Mouse (Mus musculus) midbrain, embryonic 15.5 days (tissue): Measurements from ENCODE around the gene Gng13. TPM values are rescaled to one million over a fixed set of nuclear protein-coding genes. Genes with fewer than 3 reads are reported as not detected.

Experiments used
- ATAC-seq: fragments of 200-750 bp; cut with Nextera tagmentation; replicated peaks from 2 replicates; pipeline ENCODE4 v1.8.0; 2017; ENCODE audit warnings: moderate TSS enrichment
- H3K27ac ChIP-seq: fragments of 300-500 bp; sonication (generic); 2 replicates; pipeline ENCODE4 v1.5.1; 2015; ENCODE audit warnings: mild to moderate bottlenecking, inconsistent platforms
- H3K27me3 ChIP-seq: fragments of 300-500 bp; sonication (generic); replicated peaks from 2 replicates; pipeline ENCODE4 v1.6.1; 2015; ENCODE audit warnings: inconsistent platforms
- H3K36me3 ChIP-seq: fragments of 300-500 bp; sonication (generic); replicated peaks from 2 replicates; pipeline ENCODE4 v1.6.1; 2015; ENCODE audit warnings: inconsistent platforms
- H3K4me1 ChIP-seq: fragments of 300-500 bp; sonication (generic); 2 replicates; pipeline ENCODE4 v1.6.1; 2015; ENCODE audit warnings: inconsistent platforms
- H3K4me2 ChIP-seq: fragments of 300-500 bp; sonication (generic); 2 replicates; pipeline ENCODE4 v1.6.1; 2015; ENCODE audit warnings: inconsistent platforms, mild to moderate bottlenecking, moderate library complexity
- H3K4me3 ChIP-seq: fragments of 300-500 bp; sonication (generic); 2 replicates; pipeline ENCODE4 v1.5.1; 2015; ENCODE audit warnings: mild to moderate bottlenecking, inconsistent platforms
- H3K9ac ChIP-seq: fragments of 300-500 bp; sonication (generic); 2 replicates; pipeline ENCODE4 v1.6.1; 2015; ENCODE audit warnings: mild to moderate bottlenecking, inconsistent platforms
- H3K9me3 ChIP-seq: fragments of 300-500 bp; sonication (generic); 2 replicates; pipeline ENCODE4 v1.6.1; 2016; ENCODE audit warnings: inconsistent platforms
- WGBS: fragments of 180-500 bp; shearing (Covaris S2); methylation state at CpG from one replicate; pipeline ENCODE4 v1.1.7; 2015; ENCODE audit warnings: mixed read lengths; 5-methylcytosine and 5-hydroxymethylcytosine counted together
- polyA plus RNA-seq: library from polyadenylated mRNA; unstranded; fragments of >200 nt; fragmentation: Nextera tagmentation; extraction: Ambion mirVana; gene quantifications from 2 replicates; pipeline ENCODE4 v1.2.1, GENCODE M21; 2015

The Gng13 gene
- polyA plus RNA-seq, 1 experiment from 2014 or later = 3.5 TPM

- Histone ChIP-seq H3K27ac (no peak overlapping the region), H3K9me3 (no peaks in the 10 kb centered on the region), H3K4me1 (no peaks in the 10 kb centered on the region), H3K36me3 (no peaks in the 10 kb centered on the region), H3K27me3 (peaks cover 4% of the 10 kb centered on the region), H3K9ac (no peak overlapping the region), H3K4me3 (no peak overlapping the region), H3K4me2 (no peak overlapping the region)
- no peak for ATAC-seq
- 78% methylated on average over 4 of the region's 4 CpGs for WGBS
Measured at GRCm38 (mm10) chr17:25711136-25711535, 5.8 kb upstream of the Gng13 start.

DNA sequence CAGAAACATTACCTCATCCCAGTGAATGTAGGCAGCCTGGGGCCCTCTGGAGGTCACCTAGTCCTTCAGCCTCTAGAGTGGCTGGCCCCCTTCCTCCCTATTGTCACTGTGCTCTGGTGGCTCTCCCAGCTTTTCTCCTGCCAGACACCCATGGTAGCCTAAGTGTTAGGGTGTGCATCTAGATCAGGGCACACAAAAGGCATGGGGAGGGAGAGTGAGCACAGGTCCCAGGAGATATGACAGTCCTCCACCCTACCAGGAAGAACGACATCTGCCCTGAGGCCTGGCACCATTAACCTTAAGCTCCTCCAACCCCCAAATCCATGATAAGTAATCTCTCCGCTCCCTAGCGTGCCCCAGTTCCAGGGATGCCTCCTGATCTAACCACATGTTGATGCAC, 1.3 kb upstream of the Gng13 start:
- 54% methylated on average over 3 of the region's 3 CpGs for WGBS
- no peaks in the 10 kb centered on the region for H3K36me3 ChIP-seq
- no peak overlapping the region for H3K9ac ChIP-seq
- H3K27ac ChIP-seq = no peak overlapping the region
- H3K4me3 ChIP-seq = no peak overlapping the region
- H3K4me2 ChIP-seq = no peak overlapping the region
- ATAC-seq = no peak
- H3K27me3 ChIP-seq = peaks cover 27% of the 10 kb centered on the region
- no peaks in the 10 kb centered on the region for H3K9me3 ChIP-seq
- H3K4me1 ChIP-seq = peaks cover 7% of the 10 kb centered on the region

GRCm38 (mm10) chr17:25716130-25716529, 841 bp upstream of the Gng13 start:
- no peak overlapping the region for H3K4me2 ChIP-seq

GRCm38 (mm10) chr17:25717691-25718090, 720 bp downstream of the Gng13 start:
- peak overlapping the region; percentile 42 for H3K4me3 ChIP-seq
- no peak overlapping the region for H3K27ac ChIP-seq
- WGBS = 8% methylated on average over 6 of the region's 6 CpGs
- peaks cover 27% of the 10 kb centered on the region for H3K27me3 ChIP-seq
- no peak for ATAC-seq
- peak overlapping the region; percentile 88 for H3K4me2 ChIP-seq
- no peaks in the 10 kb centered on the region for H3K9me3 ChIP-seq
- H3K36me3 ChIP-seq = no peaks in the 10 kb centered on the region
- H3K4me1 ChIP-seq = peaks cover 7% of the 10 kb centered on the region
- H3K9ac ChIP-seq = peak overlapping the region; percentile 51

More at GRCm38 (mm10) chr17:25716130-25716529, 841 bp upstream of the Gng13 start:
- H3K4me1 ChIP-seq = peaks cover 7% of the 10 kb centered on the region
- 6% methylated on average over 6 of the region's 6 CpGs for WGBS
- H3K36me3 ChIP-seq = no peaks in the 10 kb centered on the region
- H3K27me3 ChIP-seq = peaks cover 27% of the 10 kb centered on the region
- H3K9me3 ChIP-seq = no peaks in the 10 kb centered on the region
- H3K4me3 ChIP-seq = no peak overlapping the region
- H3K9ac ChIP-seq = no peak overlapping the region
- ATAC-seq = no peak
- no peak overlapping the region for H3K27ac ChIP-seq

DNA sequence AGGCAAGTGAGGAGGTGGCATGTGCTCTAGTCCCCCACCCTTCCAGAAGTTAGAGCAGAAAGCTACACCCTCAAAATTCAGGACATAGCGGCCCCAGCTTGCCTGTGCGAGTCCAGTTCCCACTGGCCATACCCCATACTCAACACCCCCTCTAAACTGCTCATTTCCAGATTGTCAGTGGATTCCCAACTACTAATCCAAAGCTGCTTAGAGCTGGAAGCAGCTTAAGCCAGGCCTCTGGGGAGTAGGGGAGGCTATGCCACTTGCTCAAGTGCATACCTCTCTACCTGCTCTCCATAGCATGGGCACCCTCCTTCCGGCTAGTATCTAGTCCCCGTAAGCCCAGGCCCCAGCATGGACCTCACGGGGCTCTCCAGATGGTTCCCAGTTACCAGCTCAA, 4.5 kb downstream of the Gng13 start:
- no peaks in the 10 kb centered on the region for H3K36me3 ChIP-seq
- H3K4me1 ChIP-seq = peaks cover 11% of the 10 kb centered on the region
- no peak for ATAC-seq
- H3K27me3 ChIP-seq = peaks cover 20% of the 10 kb centered on the region
- no peak overlapping the region for H3K9ac ChIP-seq
- WGBS = 92% methylated on average over 5 of the region's 5 CpGs
- H3K4me2 ChIP-seq = no peak overlapping the region
- no peak overlapping the region for H3K27ac ChIP-seq
- H3K4me3 ChIP-seq = no peak overlapping the region
- H3K9me3 ChIP-seq = no peaks in the 10 kb centered on the region

DNA sequence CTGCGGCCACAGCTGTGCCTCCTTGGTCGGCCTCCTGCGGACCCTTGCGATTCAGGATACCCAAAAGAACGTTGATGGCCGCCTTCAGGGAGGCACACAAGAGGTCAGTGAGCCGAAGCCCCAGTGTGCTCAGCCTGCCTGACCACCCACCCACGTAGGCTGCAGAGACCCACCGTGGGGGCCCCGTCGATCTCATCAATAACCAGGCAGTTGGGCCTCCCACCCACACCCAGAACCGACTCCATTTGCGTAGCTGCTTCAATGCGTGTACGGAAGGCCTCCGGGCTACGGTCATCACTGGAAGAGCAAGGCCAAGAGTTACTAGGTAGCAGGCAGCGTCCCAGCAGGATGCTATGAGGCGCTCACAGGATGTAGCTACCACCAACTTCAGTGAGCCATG, 6.5 kb downstream of the Gng13 start:
- WGBS = 94% methylated on average over 19 of the region's 19 CpGs
- no peak overlapping the region for H3K27ac ChIP-seq
- H3K9ac ChIP-seq = no peak overlapping the region
- no peak for ATAC-seq
- H3K36me3 ChIP-seq = no peaks in the 10 kb centered on the region
- H3K27me3 ChIP-seq = no peaks in the 10 kb centered on the region
- H3K9me3 ChIP-seq = no peaks in the 10 kb centered on the region
- H3K4me2 ChIP-seq = no peak overlapping the region
- H3K4me3 ChIP-seq = no peak overlapping the region
- H3K4me1 ChIP-seq = peaks cover 17% of the 10 kb centered on the region

DNA sequence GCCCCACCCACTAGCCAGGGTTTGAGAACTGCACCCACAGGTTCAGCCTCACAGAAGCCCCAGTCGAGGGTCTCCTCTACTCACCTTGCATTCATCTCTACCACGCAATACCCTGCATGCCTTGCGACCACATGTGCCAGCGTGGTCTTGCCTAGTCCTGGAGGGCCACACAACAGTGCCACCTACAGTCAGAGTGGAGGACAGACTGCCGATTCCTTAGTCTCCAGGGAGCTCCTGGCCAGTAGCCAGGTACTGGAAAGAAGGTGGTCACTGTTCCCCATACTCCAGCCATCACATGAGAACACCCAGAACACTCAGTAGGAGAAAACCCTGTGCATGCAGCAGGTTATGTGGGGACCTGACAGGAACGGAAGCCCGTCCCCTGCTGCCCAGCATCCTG, 6.9 kb downstream of the Gng13 start:
- Histone ChIP-seq H3K36me3 (no peaks in the 10 kb centered on the region), H3K9ac (no peak overlapping the region), H3K27ac (no peak overlapping the region), H3K4me1 (peaks cover 21% of the 10 kb centered on the region), H3K27me3 (no peaks in the 10 kb centered on the region), H3K4me2 (no peak overlapping the region), H3K4me3 (no peak overlapping the region), H3K9me3 (no peaks in the 10 kb centered on the region)
- 79% methylated on average over 7 of the region's 7 CpGs for WGBS
- ATAC-seq = no peak

- WGBS = 77% methylated on average over 6 of the region's 6 CpGs
- no peak overlapping the region for H3K27ac ChIP-seq
Measured at GRCm38 (mm10) chr17:25725264-25725663, 8.3 kb downstream of the Gng13 start.

GRCm38 (mm10) chr17:25727265-25728008, 10.5 kb downstream of the Gng13 start, which contains the start of the genes Chtf18 and Rpusd1:
Gene Chtf18, minus strand, starts transcription at chr17:25727419.
Gene Rpusd1, plus strand, starts transcription at chr17:25727670.
- ATAC-seq = peak; percentile 98
- no peaks in the 10 kb centered on the region; the same call in 1 of the 2 replicates for H3K36me3 ChIP-seq
- peak within 1 kb of the TSS; percentile 66 for H3K9ac ChIP-seq
- peak within 1 kb of the TSS; percentile 60; the same call in 1 of the 2 replicates for H3K27ac ChIP-seq
- H3K4me3 ChIP-seq = peak within 1 kb of the TSS; percentile 70
- no peaks in the 10 kb centered on the region for H3K27me3 ChIP-seq
- peak within 1 kb of the TSS; percentile 92 for H3K4me2 ChIP-seq
- no peaks in the 10 kb centered on the region for H3K9me3 ChIP-seq
- under 1% methylated on average over 36 of the region's 37 CpGs for WGBS
- peaks cover 23% of the 10 kb centered on the region for H3K4me1 ChIP-seq

More at GRCm38 (mm10) chr17:25725264-25725663, 8.3 kb downstream of the Gng13 start:
- Histone ChIP-seq H3K36me3 (no peaks in the 10 kb centered on the region; the same call in 1 of the 2 replicates), H3K27me3 (no peaks in the 10 kb centered on the region), H3K9ac (no peak overlapping the region), H3K4me3 (no peak overlapping the region), H3K9me3 (no peaks in the 10 kb centered on the region), H3K4me2 (no peak overlapping the region), H3K4me1 (peaks cover 23% of the 10 kb centered on the region)
- ATAC-seq = no peak

- Histone ChIP-seq H3K9me3 (no peaks in the 10 kb centered on the region), H3K4me2 (peak overlapping the region; percentile 92), H3K9ac (peak overlapping the region; percentile 66), H3K36me3 (no peaks in the 10 kb centered on the region; the same call in 1 of the 2 replicates), H3K4me3 (peak overlapping the region; percentile 70), H3K27ac (peak overlapping the region; percentile 60; the same call in 1 of the 2 replicates), H3K4me1 (peaks cover 23% of the 10 kb centered on the region), H3K27me3 (no peaks in the 10 kb centered on the region)
- WGBS = 29% methylated on average over 4 of the region's 4 CpGs
- ATAC-seq = no peak; the same call in 1 of the 2 replicates
Measured at GRCm38 (mm10) chr17:25728009-25728270, 11.0 kb downstream of the Gng13 start.

DNA sequence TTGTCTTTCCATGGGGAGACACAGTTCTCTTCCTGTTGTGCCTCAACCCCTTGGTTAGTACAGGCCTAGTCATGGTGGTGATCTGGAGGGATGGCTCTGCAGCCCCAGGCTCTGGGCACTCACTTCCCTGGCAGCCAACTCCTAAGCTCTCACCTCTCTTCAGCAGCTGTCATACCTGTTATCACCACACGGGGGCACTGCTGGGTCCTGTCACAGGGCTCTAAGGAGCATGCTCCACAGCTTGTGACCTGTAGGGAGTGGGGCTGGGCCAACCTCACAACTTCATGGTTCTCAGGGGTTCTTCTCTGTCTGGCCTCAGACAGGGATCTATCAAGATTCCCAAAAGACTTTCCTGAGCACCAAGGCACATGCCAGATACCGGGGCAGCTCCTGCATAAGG, 15.1 kb downstream of the Gng13 start:
- Histone ChIP-seq H3K4me2 (no peak overlapping the region), H3K27me3 (no peaks in the 10 kb centered on the region), H3K4me3 (no peak overlapping the region), H3K4me1 (peaks cover 14% of the 10 kb centered on the region), H3K36me3 (no peaks in the 10 kb centered on the region; the same call in 1 of the 2 replicates), H3K9me3 (no peaks in the 10 kb centered on the region), H3K9ac (no peak overlapping the region), H3K27ac (no peak overlapping the region)
- 14% methylated on average over 2 of the region's 2 CpGs for WGBS
- no peak for ATAC-seq

DNA sequence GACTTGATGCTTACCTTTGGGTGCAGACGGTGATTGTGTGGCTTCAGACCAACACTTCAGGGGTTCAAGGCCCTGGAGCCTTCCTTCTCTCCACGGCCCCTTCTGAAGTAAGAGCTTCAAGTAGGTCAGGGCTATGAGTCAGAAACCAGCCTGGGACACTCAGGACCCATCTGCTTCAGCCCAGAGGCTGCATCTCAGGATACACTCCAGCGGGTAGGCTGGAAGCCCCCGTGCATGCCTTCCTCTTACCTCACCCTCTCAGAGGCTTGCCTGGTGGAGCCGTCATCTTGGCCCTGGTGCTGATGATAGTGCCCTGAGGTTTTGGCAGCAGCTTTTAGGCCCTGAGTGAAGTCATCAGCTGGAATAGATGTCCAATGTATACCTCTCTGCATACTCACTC, 18.3 kb downstream of the Gng13 start:
- no peak overlapping the region for H3K4me2 ChIP-seq
- no peaks in the 10 kb centered on the region for H3K4me1 ChIP-seq
- WGBS = 80% methylated on average over 5 of the region's 5 CpGs
- no peak overlapping the region for H3K4me3 ChIP-seq
- H3K27me3 ChIP-seq = no peaks in the 10 kb centered on the region
- H3K27ac ChIP-seq = no peak overlapping the region
- no peaks in the 10 kb centered on the region for H3K9me3 ChIP-seq
- no peaks in the 10 kb centered on the region for H3K36me3 ChIP-seq
- ATAC-seq = no peak
- no peak overlapping the region for H3K9ac ChIP-seq

GRCm38 (mm10) chr17:25735745-25736144, 18.8 kb downstream of the Gng13 start, which contains the start of gene Mslnl:
Gene Mslnl, plus strand, starts transcription at chr17:25736042.
- Histone ChIP-seq H3K36me3 (no peaks in the 10 kb centered on the region), H3K4me1 (no peaks in the 10 kb centered on the region), H3K9ac (no peak within 1 kb of the TSS), H3K4me2 (no peak within 1 kb of the TSS), H3K4me3 (no peak within 1 kb of the TSS), H3K27ac (no peak within 1 kb of the TSS), H3K9me3 (no peaks in the 10 kb centered on the region), H3K27me3 (no peaks in the 10 kb centered on the region)
- 64% methylated on average over 3 of the region's 3 CpGs for WGBS
- no peak for ATAC-seq
